Mouse (Mus musculus) bone marrow, adult 2 months (tissue): ENCODE measurements around the gene Pak1. TPM values are rescaled to one million over a fixed set of nuclear protein-coding genes. Genes with fewer than 3 reads are reported as not detected.

ENCODE experiments used
- H3K27ac ChIP-seq: fragments of 200-500 bp; 2 replicates; pipeline ENCODE4 v1.5.1; 2012; ENCODE audit warnings: low read depth, mild to moderate bottlenecking, control low read depth, inconsistent platforms, low read length; ENCODE audit not compliant: control insufficient read depth, poor library complexity, insufficient read depth
- H3K4me1 ChIP-seq: fragments of 200-500 bp; 2 replicates; pipeline ENCODE4 v1.6.1; 2011; ENCODE audit warnings: low read length; ENCODE audit not compliant: control insufficient read depth, insufficient read depth
- H3K4me3 ChIP-seq: fragments of 200-500 bp; replicated peaks from 2 replicates; pipeline ENCODE3; 2011; ENCODE audit warnings: mild to moderate bottlenecking, low read depth, low read length, control low read depth; ENCODE audit not compliant: control insufficient read depth
- CTCF ChIP-seq: fragments of 200-500 bp; IDR thresholded peaks from 2 replicates; pipeline ENCODE4 v1.5.1; 2011; ENCODE audit warnings: low read length, control low read depth; ENCODE audit not compliant: control insufficient read depth, insufficient read depth
- POLR2A ChIP-seq: fragments of 200-500 bp; IDR thresholded peaks from 2 replicates; pipeline ENCODE4 v1.6.1; 2011; ENCODE audit warnings: low read depth, mild to moderate bottlenecking, control low read depth, low read length, borderline replicate concordance; ENCODE audit not compliant: control insufficient read depth
- WGBS: fragments of 180-500 bp; shearing (Covaris S2); methylation state at CpG from one replicate; pipeline ENCODE4 v1.1.7; 2018; 5-methylcytosine and 5-hydroxymethylcytosine counted together
- polyA plus RNA-seq: library from polyadenylated mRNA; stranded (reverse); fragments of >200 nt; gene quantifications from 2 replicates; pipeline ENCODE4 v1.2.4, GENCODE M21; 2011; ENCODE audit warnings: low replicate concordance; ENCODE audit not compliant: missing spikeins, insufficient read depth, insufficient read length

The Pak1 gene
- polyA plus RNA-seq, 1 experiment: 18.2 TPM

DNA sequence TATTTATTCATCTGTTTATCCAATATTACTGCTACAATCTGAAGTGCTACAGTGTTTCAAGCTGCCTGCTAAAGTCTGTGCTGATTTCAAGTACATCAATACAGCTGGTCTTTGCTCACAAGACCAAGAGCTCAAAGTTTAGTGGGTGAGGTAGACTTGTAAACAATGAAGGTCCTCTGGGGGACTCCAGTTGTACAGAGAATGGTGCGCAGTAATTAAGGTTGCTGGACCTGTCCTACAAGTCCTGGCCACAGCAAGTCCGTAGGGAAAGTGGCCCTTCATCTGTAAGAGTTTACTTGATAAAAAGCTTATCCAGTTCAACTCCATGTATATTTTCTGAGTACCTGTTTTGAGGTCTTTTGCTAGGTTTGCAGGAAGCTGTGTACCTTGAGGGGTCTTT lies 1.9 kb downstream of the Pak1 start:
- TF ChIP-seq POLR2A (no peak), CTCF (no peak)
- H3K4me1 ChIP-seq: no peaks in the 10 kb centered on the region; the same call in 1 of the 2 replicates
- no peak overlapping the region for H3K27ac ChIP-seq
- H3K4me3 ChIP-seq: no peak overlapping the region
- 88% methylated on average over 2 of the region's 2 CpGs for WGBS

DNA sequence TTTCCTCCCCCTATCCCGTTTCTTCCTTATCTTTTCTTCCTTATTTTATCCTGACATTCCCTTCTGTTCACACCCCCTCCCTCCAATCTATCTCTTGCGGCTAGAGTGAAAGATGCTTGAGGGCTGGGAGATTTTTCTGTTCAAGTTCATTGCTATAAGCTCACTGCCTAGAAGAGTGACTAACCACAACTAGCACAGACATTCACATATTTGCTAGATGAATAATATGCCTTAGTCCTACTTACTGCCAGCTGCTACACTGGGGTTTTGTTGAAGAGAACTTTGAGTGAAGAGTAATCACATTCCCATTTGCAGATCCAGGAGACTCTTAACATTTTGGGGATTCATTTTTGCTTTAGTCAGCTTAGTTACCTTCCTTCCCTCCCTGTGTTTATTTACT lies 4.0 kb downstream of the Pak1 start:
- H3K27ac ChIP-seq: no peak overlapping the region
- no peaks in the 10 kb centered on the region; the same call in 1 of the 2 replicates for H3K4me1 ChIP-seq
- WGBS: 62% methylated on average over 2 of the region's 2 CpGs
- TF ChIP-seq CTCF (no peak), POLR2A (no peak)
- H3K4me3 ChIP-seq: no peak overlapping the region

DNA sequence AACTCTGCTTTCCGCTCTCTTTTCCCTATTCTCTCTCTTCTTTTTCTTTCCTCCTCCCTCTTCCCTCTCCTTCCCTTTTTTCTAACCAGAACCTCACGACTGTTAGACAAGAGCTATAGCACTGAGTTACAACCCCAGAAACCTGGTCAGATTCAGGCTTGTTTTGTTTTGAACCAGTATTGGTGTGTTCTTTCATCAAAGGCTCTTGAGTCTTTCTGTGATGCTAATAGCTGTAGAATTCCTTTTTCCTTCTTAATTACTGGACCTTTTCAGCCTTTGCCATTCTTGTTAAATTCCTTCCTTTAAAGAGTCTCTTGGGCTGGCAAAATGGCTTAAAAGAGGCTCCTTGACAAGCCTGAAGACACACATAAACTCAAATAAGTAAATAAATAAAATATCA lies 14.8 kb downstream of the Pak1 start:
- H3K4me1 ChIP-seq: no peaks in the 10 kb centered on the region
- H3K27ac ChIP-seq: no peak overlapping the region
- H3K4me3 ChIP-seq: no peak overlapping the region
- TF ChIP-seq CTCF: no peak
- TF ChIP-seq POLR2A: no peak
- WGBS: 72% methylated on average over 2 of the region's 2 CpGs

DNA sequence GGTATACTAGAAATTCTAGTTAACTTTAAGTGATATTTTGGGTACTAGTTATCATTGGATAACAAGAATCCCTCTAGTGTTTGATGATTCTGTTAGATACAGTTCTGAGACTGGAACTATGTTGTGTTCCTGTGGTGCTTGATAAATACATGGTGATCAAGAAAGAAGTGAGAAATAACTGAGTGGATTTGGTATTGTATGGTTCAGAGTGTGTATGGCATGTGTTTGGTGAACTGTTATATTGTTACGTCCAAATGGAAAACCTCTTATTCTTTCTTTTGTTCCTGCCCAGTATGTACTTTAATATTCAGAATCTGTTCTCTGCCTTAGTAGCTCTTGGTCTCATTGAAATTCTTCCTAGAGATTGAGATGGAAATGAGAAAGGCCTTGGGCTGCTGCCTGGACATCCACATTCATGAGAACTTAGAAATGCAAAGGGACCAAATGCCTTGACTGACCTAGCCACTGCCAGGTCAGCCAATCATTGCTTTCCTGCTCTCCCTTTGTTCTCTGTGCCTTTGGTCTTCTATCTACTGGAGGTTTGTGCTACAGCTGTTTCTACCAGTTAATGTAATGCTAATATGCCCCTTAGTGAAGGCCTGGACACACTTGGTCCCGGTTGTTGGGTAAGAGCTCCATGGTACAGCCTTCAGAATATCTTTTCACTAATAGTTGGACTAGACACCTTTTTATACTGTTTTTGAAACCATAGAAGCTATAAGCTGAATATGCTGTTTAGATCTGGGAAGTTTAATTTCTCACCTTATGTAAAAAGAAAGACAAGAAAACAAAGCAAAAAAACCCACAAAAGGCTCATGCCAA lies 16.1 kb downstream of the Pak1 start:
- 83% methylated on average over 2 of the region's 2 CpGs for whole genome bisulfite sequencing
- Histone ChIP-seq H3K4me1 (no peaks in the 10 kb centered on the region; the same call in 1 of the 2 replicates), H3K4me3 (no peak overlapping the region), H3K27ac (no peak overlapping the region)
- TF ChIP-seq POLR2A: no peak
- TF ChIP-seq CTCF: no peak

DNA sequence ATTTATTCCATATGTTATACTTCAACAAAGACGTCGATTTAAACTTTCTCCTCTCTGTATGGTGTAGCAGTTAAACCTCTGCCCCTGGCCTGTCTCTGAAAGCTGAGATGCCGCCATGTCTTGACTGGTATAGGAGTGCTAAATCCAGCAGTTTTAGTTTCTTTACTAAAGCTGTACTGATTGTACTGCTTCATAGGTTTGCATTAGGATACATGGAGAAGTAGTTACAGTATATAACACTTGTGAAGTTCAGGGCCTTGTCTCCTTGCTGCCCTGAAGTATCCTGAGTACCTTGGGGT lies 16.7 kb downstream of the Pak1 start:
- H3K27ac ChIP-seq: no peak overlapping the region
- 84% methylated on average over 3 of the region's 3 CpGs for WGBS
- H3K4me1 ChIP-seq: no peaks in the 10 kb centered on the region; the same call in 1 of the 2 replicates
- TF ChIP-seq POLR2A (no peak), CTCF (no peak)
- no peak overlapping the region for H3K4me3 ChIP-seq

DNA sequence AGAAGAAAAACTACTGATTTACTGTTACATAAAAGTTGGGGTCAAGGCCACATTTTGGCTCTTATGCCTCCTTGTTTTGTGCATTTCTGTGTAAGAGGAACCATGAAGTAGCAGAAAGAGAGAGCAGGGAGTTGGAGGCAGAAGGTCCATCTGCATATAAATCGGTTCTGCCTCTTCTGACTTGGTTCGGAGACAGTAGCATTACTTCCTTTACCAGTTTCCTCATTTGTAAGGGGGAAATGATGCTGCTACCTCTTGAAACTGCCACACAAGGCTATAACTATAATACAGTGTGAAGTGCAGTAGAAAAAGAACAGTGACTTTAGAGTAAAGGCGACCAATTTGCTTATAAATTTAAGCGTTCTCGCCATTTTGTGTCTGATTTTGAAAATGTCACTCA lies 21.0 kb downstream of the Pak1 start:
- Histone ChIP-seq H3K4me1 (no peaks in the 10 kb centered on the region; the same call in 1 of the 2 replicates), H3K4me3 (no peak overlapping the region), H3K27ac (no peak overlapping the region)
- TF ChIP-seq POLR2A: no peak
- WGBS: 49% methylated on average over 5 of the region's 5 CpGs

DNA sequence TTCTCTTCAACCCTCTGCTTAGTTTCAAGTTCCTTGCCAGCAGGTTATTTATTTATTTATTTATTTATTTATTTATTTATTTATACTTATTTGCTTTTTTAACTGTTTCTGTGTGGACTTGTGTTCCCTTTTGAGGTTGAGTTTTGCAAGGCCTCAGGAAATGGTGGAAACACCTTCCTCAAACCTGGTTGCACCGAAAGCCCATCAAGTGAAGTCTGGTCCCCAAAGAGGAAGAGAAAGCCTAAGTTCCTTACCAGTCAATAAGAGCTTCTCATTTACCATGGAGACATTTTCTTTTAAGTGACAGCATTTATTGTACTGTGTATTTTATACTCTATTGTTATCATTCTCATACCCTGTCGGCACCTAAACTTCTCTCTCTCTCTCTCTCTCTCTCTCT lies 33.5 kb downstream of the Pak1 start:
- no peak for TF ChIP-seq CTCF
- TF ChIP-seq POLR2A: no peak
- 28% methylated on average over 2 of the region's 2 CpGs for WGBS
- H3K4me3 ChIP-seq: no peak overlapping the region
- peaks cover 1% of the 10 kb centered on the region; the same call in 1 of the 2 replicates for H3K4me1 ChIP-seq
- H3K27ac ChIP-seq: no peak overlapping the region

DNA sequence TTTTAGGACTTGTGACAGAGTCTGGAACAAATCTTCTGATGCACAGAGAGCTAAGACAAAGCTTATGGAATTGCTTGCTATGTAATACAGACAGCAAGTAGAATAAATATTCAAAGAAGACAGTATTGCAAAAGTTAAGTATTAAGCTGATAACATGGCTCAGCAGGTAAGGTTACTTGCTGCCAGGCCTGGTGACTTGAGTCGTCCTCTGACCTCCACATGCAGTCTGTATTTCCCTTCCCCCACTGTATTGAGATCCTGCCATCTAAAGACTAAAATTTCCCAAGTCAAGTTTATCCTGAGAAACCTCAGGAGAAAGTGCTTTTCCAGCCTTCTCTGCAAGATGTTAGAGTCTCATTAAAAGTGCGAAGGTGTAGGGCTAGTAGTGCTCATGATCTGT lies 40.8 kb downstream of the Pak1 start:
- TF ChIP-seq POLR2A (no peak), CTCF (no peak)
- WGBS: 80% methylated on average over 2 of the region's 2 CpGs
- no peak overlapping the region for H3K4me3 ChIP-seq
- no peaks in the 10 kb centered on the region for H3K4me1 ChIP-seq
- no peak overlapping the region for H3K27ac ChIP-seq

DNA sequence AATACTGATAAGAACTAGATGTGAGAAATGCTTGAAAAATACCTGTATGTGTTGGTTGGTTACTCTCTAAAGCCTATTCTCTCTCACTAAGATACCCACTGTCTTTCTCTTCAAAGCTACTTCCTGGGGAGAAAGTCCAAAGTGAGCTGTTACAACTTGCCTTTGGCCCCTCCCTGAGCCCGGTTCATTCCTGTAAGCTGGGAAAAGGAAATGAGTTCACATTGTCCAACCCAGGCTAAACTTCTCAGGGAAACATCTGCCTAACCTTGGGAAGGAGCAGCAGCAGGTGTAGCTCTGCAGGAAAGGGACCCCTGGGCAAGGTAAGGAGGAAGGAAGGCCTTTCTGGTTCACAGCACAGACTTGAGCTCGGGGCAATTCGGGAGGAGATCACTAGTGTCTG lies 42.4 kb downstream of the Pak1 start:
- 44% methylated on average over 3 of the region's 3 CpGs for WGBS
- Histone ChIP-seq H3K4me3 (no peak overlapping the region), H3K4me1 (no peaks in the 10 kb centered on the region), H3K27ac (no peak overlapping the region)
- TF ChIP-seq CTCF: no peak
- no peak for TF ChIP-seq POLR2A
